Mouse (Mus musculus) R1 (cell line): Measurements from ENCODE around the gene Odf3b.

Experiments
- DNase-seq: peaks from one replicate; pipeline ENCODE4 v3.0.0-alpha.2; 2018; ENCODE audit warnings: low read depth, low spot score

Odf3b gene

DNA sequence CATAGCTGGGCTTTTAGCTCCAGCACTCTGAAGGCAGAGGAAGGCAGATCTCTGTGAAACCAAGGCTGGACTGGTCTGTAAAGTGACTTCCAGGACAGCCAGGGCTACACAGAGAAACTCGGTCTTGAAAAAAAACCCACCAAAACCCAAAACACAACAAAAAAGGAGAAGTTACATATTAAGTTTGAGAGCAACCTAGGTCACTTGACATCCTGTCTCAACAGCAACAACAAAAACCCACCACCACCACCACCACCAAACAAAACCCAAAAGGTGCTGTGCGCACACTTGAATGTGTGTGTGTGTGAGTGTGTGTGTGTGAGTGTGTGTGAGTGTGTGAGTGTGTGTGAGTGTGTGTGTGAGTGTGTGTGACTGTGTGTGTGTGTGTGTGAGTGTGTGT lies 39.4 kb downstream of the Odf3b start:
- no peak for DNase-seq

DNA sequence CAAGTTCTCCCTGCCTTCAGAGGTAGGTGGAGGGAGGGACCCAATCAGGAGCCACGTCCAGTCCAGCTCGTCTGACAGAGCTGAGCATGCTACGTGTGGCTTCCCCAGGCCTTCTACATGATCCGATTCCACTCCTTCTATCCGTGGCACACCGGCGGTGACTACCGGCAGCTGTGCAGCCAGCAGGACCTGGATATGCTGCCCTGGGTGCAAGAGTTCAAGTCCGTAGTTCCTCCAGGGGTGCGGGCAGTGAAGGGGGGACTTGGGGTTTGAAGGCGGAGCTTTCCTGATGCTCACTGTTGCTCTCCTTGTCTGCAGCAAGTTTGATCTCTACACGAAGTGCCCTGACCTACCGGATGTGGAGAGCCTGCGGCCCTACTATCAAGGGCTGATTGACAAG lies 42.7 kb downstream of the Odf3b start:
- DNase-seq: no peak

DNA sequence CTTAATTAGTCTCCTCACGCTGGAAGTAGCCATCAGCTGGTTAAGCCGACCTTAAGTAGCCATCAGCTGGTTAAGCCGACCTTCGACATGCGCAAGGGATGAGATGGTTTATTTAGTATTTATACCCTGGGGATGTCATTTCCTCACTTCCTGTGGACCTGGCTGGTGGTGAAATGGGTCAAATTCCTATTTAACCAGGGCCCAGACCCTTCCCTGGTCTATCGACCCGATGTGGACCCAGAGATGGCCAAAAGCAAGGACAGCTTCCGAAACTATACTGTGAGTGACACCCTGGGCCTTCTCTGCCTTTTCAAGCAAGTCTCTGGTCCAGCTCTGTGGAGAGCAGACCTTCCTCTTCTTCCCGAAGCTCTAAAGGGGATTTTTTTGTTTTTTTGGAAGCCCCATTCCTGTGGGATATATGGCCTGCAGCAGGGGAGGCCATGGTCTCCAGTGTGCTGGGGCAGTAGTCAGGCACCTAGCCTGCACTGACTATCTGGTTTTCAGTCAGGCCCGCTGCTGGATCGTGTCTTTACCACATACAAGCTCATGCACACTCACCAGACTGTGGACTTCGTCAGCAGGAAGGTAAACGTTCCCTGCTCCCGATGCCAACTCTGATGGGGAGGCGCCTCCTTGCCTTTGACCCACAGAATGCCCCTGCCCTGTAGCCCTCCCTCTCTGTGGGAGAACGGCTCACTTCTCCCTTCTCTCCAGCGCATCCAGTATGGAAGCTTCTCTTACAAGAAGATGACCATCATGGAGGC lies 44.1 kb downstream of the Odf3b start:
- no peak for DNase-seq

DNA sequence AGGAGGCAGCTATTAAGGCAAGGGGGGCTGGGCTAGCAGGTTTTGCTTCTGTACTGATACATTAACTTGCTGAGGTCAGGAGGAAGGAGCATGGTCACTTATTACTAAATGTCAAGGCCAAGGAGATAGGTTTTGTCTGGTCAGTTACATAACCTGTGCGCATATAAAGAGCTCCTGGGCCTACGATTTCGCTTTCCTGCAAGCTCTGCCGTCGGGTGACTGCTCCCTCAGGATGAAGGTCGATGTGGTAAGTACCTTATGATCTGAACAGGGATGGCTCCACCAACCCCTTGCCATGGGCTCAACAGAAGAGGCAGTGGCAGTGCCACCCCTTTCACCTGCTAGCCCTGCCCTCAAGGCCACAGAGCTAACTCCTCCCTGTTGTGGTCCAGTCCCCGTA lies 44.8 kb downstream of the Odf3b start, which contains the start of gene Miox:
Gene Miox (plus strand): TSS at position 128 of the 400 bp plus-strand sequence.
- DNase-seq: no peak
